Mouse (Mus musculus): Measurements from ENCODE around the gene Hinfp.
"Not testable (repeated sequence)": the region's sequence is repeated elsewhere in the genome, so short reads cannot be mapped to it uniquely, and the experiment has no call there.

Gene Hinfp

GRCm38 (mm10) chr9:44311136-44312134 lies 6.0 kb upstream of the Hinfp start:
- DNase-seq (ENCODE audit: low spot score in 2 of 2): no peak

GRCm38 (mm10) chr9:44310750-44311135 lies 5.3 kb upstream of the Hinfp start:
- no peak for DNase-seq (ENCODE audit: low spot score in 2 of 2)

- DNase-seq (ENCODE audit: low spot score in 2 of 2): no peak
Observed at GRCm38 (mm10) chr9:44309756-44310155, 4.3 kb upstream of the Hinfp start.

GRCm38 (mm10) chr9:44307248-44307647 lies 1.8 kb upstream of the Hinfp start:
- no peak for DNase-seq (ENCODE audit: low spot score in 2 of 2)

- DNase-seq (ENCODE audit: low spot score in 2 of 2): no peak
Observed at GRCm38 (mm10) chr9:44306532-44306931, 1.1 kb upstream of the Hinfp start.

- not testable (repeated sequence) for DNase-seq (ENCODE audit: low spot score in 2 of 2)
Observed at GRCm38 (mm10) chr9:44300001-44300400, 5.5 kb downstream of the Hinfp start.

GRCm38 (mm10) chr9:44292490-44292889 lies 13.0 kb downstream of the Hinfp start:
- no peak for DNase-seq (ENCODE audit: low spot score in 2 of 2)

- DNase-seq (ENCODE audit: low spot score in 2 of 2): no peak
Observed at GRCm38 (mm10) chr9:44288959-44289291, 16.5 kb downstream of the Hinfp start.

GRCm38 (mm10) chr9:44288076-44288958 lies 17.2 kb downstream of the Hinfp start, which contains the start of gene Abcg4:
Abcg4 (minus strand) TSS chr9:44288615.
- peak in 1 of 2 experiments; percentile 50 for DNase-seq (ENCODE audit: low spot score in 2 of 2)

- no peak for DNase-seq (ENCODE audit: low spot score in 2 of 2)
Observed at GRCm38 (mm10) chr9:44287401-44288075, 17.9 kb downstream of the Hinfp start.

GRCm38 (mm10) chr9:44287003-44287400 lies 18.5 kb downstream of the Hinfp start:
- DNase-seq (ENCODE audit: low spot score in 2 of 2): no peak

GRCm38 (mm10) chr9:44286256-44286850 lies 19.1 kb downstream of the Hinfp start:
- DNase-seq (ENCODE audit: low spot score in 2 of 2): no peak

- no peak for DNase-seq (ENCODE audit: low spot score in 2 of 2)
Observed at GRCm38 (mm10) chr9:44283183-44283582, 22.3 kb downstream of the Hinfp start.

- no peak for DNase-seq (ENCODE audit: low spot score in 2 of 2)
Observed at GRCm38 (mm10) chr9:44269973-44270372, 35.5 kb downstream of the Hinfp start.

- DNase-seq (ENCODE audit: low spot score in 2 of 2): no peak
Observed at GRCm38 (mm10) chr9:44269077-44269476, 36.4 kb downstream of the Hinfp start.

- DNase-seq (ENCODE audit: low spot score in 2 of 2): no peak
Observed at GRCm38 (mm10) chr9:44268432-44268831, 37.0 kb downstream of the Hinfp start, which contains the start of gene Nlrx1. Nlrx1 (minus strand) TSS chr9:44268599.

GRCm38 (mm10) chr9:44268027-44268360 lies 37.5 kb downstream of the Hinfp start:
- peak; percentile 56 to 78 for DNase-seq (ENCODE audit: low spot score in 2 of 2)

- no peak for DNase-seq (ENCODE audit: low spot score in 2 of 2)
Observed at GRCm38 (mm10) chr9:44267319-44268026, 38.0 kb downstream of the Hinfp start.

- DNase-seq (ENCODE audit: low spot score in 2 of 2): peak; percentile 60 to 67
Observed at GRCm38 (mm10) chr9:44266478-44267226, 38.8 kb downstream of the Hinfp start.

GRCm38 (mm10) chr9:44261388-44261787 lies 44.1 kb downstream of the Hinfp start:
- no peak for DNase-seq (ENCODE audit: low spot score in 2 of 2)

Data from left cerebral cortex, adult 9 months (tissue).